Mouse (Mus musculus) bone marrow macrophage, adult 2 months (primary cell): ENCODE results near the gene Myoc.

Source experiments
- CTCF ChIP-seq: IDR thresholded peaks from 2 replicates; pipeline ENCODE4 v1.5.1; 2012; ENCODE audit warnings: low read depth, mild to moderate bottlenecking, low read length, moderate library complexity
- POLR2A ChIP-seq: IDR thresholded peaks from 2 replicates; pipeline ENCODE4 v1.6.1; 2012; ENCODE audit warnings: mild to moderate bottlenecking, low read depth, low read length, borderline replicate concordance

- TF ChIP-seq POLR2A: no peak
- TF ChIP-seq CTCF: no peak
These were observed 29.2 kb upstream of the Myoc start for GRCm38 (mm10) chr1:162609633-162610250.
